Mouse (Mus musculus): Measurements from ENCODE around the gene Gm3045. TPM values are rescaled to one million over a fixed set of nuclear protein-coding genes. Genes with fewer than 3 reads are reported as not detected.

Gene Gm3045
- total RNA-seq, 2 experiments from 2014 or later = not detected

Other genes with a start within 250 kb of the Gm3045 start
- gene Tifab, start 247.7 kb upstream of the Gm3045 start, total RNA-seq (2021) = 1 to 10 TPM; 1.8 TPM
- gene Neurog1, start 174.4 kb upstream of the Gm3045 start, total RNA-seq (2021) = not detected
- gene Cxcl14, start 130.0 kb upstream of the Gm3045 start, total RNA-seq (2021) = 10 to 100 TPM; 15.0 to 16.3 TPM
- gene Slc25a48, start 11.8 kb downstream of the Gm3045 start, total RNA-seq (2021) = 1 to 10 TPM; 4.1 to 4.5 TPM
- not detected for gene Il9, start 55.7 kb downstream of the Gm3045 start, total RNA-seq (2021)
- gene Fbxl21, start 95.9 kb downstream of the Gm3045 start, total RNA-seq (2021) = 1 to 10 TPM; 2.5 to 4.5 TPM
- gene Lect2, start 121.9 kb downstream of the Gm3045 start, total RNA-seq (2021) = 10 to 100 TPM; 31.2 to 68.1 TPM
- 10 to 100 TPM; 52.0 to 57.7 TPM for gene Tgfbi, start 182.9 kb downstream of the Gm3045 start, total RNA-seq (2021)